Mouse (Mus musculus): ENCODE measurements around the gene Cfd.

- TF ChIP-seq MAFK (IDR thresholded peaks at IDR 0.05; ENCODE audit: insufficient read depth, low read depth, low read length) (no peak), CHD2 (IDR thresholded peaks at IDR 0.05; ENCODE audit: low read depth, low read length) (no peak), HCFC1 (IDR thresholded peaks at IDR 0.05; ENCODE audit: borderline replicate concordance, insufficient read depth, low read length) (no peak)
Observed at GRCm38 (mm10) chr10:79900951-79901410, 10.3 kb downstream of the Cfd start.

All from ES-E14 (cell line).